ENCODE assay signal across 9 mouse cellular contexts in genomic region chr1:59883349-59884134, GRCm38 (mm10). TPM values are rescaled to one million over a fixed set of nuclear protein-coding genes. Genes with fewer than 3 reads are reported as not detected.
DNase-seq lines count a peak whose midpoint lies in the region; ATAC-seq and TF ChIP-seq lines count a peak whose summit lies in the region.
"Had no signal": no experiment of that assay in that cellular context is flagged by ENCODE, and none has a peak within 500 bp of the region (broad histone marks: within the 10 kb centered on the region; RNA-seq: fewer than 3 reads in every experiment).

No protein-coding gene starts in this region.

- TF ChIP-seq CTCF in MEL (IDR thresholded peaks at IDR 0.05 in 2 of 3, conservative IDR thresholded peaks at IDR 0.05 in 1 of 3; ENCODE audit: control insufficient read depth in 1 of 3, insufficient read depth in 1 of 3, low read depth in 2 of 3, low read length in 3 of 3, poor library complexity in 1 of 3, severe bottlenecking in 1 of 3), result peak in 2 of 3 experiments; percentile 95 to 99; a peak in 5 of 6 replicates

- no peak overlapping the region for H3K9ac ChIP-seq in MEL (ENCODE audit: control insufficient read depth, low read depth, low read length, poor library complexity, severe bottlenecking)
- H3K9ac ChIP-seq: limb, embryonic 12.5 days had no signal

- no peaks in the 10 kb centered on the region for H3K4me1 ChIP-seq in MEL (ENCODE audit: control insufficient read depth in 1 of 2, insufficient read depth in 2 of 2, low read length in 2 of 2)

- H3K36me3 ChIP-seq in MEL (ENCODE audit: control insufficient read depth in 1 of 2, insufficient read depth in 2 of 2, low read length in 2 of 2), result no peaks in the 10 kb centered on the region

- TF ChIP-seq POLR2A in MEL (IDR thresholded peaks at IDR 0.05; ENCODE audit: control insufficient read depth in 1 of 2, insufficient read depth in 1 of 2, low read depth in 1 of 2, low read length in 2 of 2, poor library complexity in 1 of 2), result no peak

- TF ChIP-seq EP300 in MEL (IDR thresholded peaks at IDR 0.05; ENCODE audit: low read depth in 1 of 2, low read length in 2 of 2), result no peak

- intact Hi-C loops in heart, postnatal 36 days (cut with DNase I), result loop anchor here (1.0 to 5.0 kb wide), 3 partner anchors 84 to 214 kb away; partner anchors contain the start of genes Carf and Wdr12

- peak; percentile 92 for ATAC-seq in megakaryocyte progenitor cell, adult 5-6 weeks (replicated peaks; ENCODE audit: poor library complexity)

- H3K9me3 ChIP-seq in MEL (replicated peaks; ENCODE audit: insufficient read depth, low read length), result no peaks in the 10 kb centered on the region
- H3K9me3 ChIP-seq: limb, embryonic 12.5 days had no signal

- no peak overlapping the region for H3K27ac ChIP-seq in MEL (ENCODE audit: control insufficient read depth, low read depth, low read length)
- H3K27ac ChIP-seq: limb, embryonic 12.5 days had no signal

- DNase-seq in MEL (ENCODE audit: low read depth, low spot score), result peak; percentile 84
- peak; percentile 42 for DNase-seq in c-Kit-negative CD71-positive TER-119-positive erythroid progenitor cells, embryonic 14.5 days (ENCODE audit: low read depth, low spot score)
- peak; percentile 42 for DNase-seq in fibroblast of lung, adult 2 months (ENCODE audit: low read depth)
- peak; percentile 84 to 89 for DNase-seq in heart, postnatal 36 days
- peak; percentile 64 to 81 for DNase-seq in layer of hippocampus, postnatal 14 days (ENCODE audit: low spot score in 2 of 2)
- peak; percentile 73 to 84 for DNase-seq in right cerebral cortex, postnatal 10 days (ENCODE audit: low spot score in 2 of 2)
- DNase-seq in urinary bladder, postnatal 36 days (ENCODE audit: low spot score in 2 of 2), result peak; percentile 72 to 77

- H3K79me2 ChIP-seq in MEL (ENCODE audit: control insufficient read depth, insufficient read depth, low read length, poor library complexity), result no peaks in the 10 kb centered on the region

- TF ChIP-seq RAD21 in MEL (IDR thresholded peaks at IDR 0.05; ENCODE audit: low read depth, low read length), result peak; percentile 100

- H3K4me3 ChIP-seq in MEL (ENCODE audit: control insufficient read depth in 1 of 2, insufficient read depth in 1 of 2, low read depth in 2 of 2, low read length in 2 of 2), result no peak overlapping the region
- H3K4me3 ChIP-seq: limb, embryonic 12.5 days had no signal

- no peaks in the 10 kb centered on the region for H3K27me3 ChIP-seq in MEL (ENCODE audit: control insufficient read depth in 1 of 2, insufficient read depth in 2 of 2, low read length in 2 of 2)
- H3K27me3 ChIP-seq: limb, embryonic 12.5 days had no signal

TF ChIP-seq in MEL, 35 proteins besides CTCF, POLR2A, EP300 and RAD21:
- TF ChIP-seq MAX (IDR thresholded peaks at IDR 0.05; ENCODE audit: low read length) (no peak), ZC3H11A (IDR thresholded peaks at IDR 0.05; ENCODE audit: low read depth, low read length) (peak; percentile 97), MEF2A (IDR thresholded peaks at IDR 0.05; ENCODE audit: extremely low read depth, insufficient replicate concordance, low read depth, low read length, poor library complexity, severe bottlenecking) (no peak), ETS1 (IDR thresholded peaks at IDR 0.05; ENCODE audit: low read depth, low read length) (no peak), MYB (IDR thresholded peaks at IDR 0.05; ENCODE audit: low read depth, low read length) (no peak), BHLHE40 (IDR thresholded peaks at IDR 0.05; ENCODE audit: borderline replicate concordance, low read depth, low read length) (no peak), MAZ (IDR thresholded peaks at IDR 0.05; ENCODE audit: low read depth, low read length) (no peak), SMC3 (IDR thresholded peaks at IDR 0.05; ENCODE audit: low read depth, low read length) (peak; percentile 97)
TF ChIP-seq in MEL: peak in this region for 2.

RNA-seq across cellular contexts. Expression of gene Fam117b, which starts 29.3 kb away (rescaled TPM):
- total RNA-seq in MEL (2012; rRNA removed), result 11.2 and 17.1 TPM in 2 replicates
- 10 to 100 TPM in 1 of 2 experiments, not detected in 1; 15.5 TPM for polyA plus RNA-seq in MEL (2012; ENCODE audit: insufficient read depth in 1 of 2, insufficient read length in 2 of 2, low read depth in 1 of 2, low replicate concordance in 2 of 2, missing spikeins in 1 of 2)
- 10 to 100 TPM; 14.3 to 19.3 TPM for total RNA-seq in heart, postnatal 36 days (2021)
- total RNA-seq in layer of hippocampus, postnatal 14 days (2021), result 10 to 100 TPM; 51.4 to 52.5 TPM
- 23.7 and 24.5 TPM in 2 replicates for total RNA-seq in megakaryocyte progenitor cell, adult 5-6 weeks (2015)
- 21.2 and 24.4 TPM in 2 replicates for total RNA-seq in megakaryocyte progenitor cell, adult 5-6 weeks (2017)
